Mouse (Mus musculus) liver, adult 2 months (tissue): Measurements from ENCODE around the gene Tyk2. TPM values are rescaled to one million over a fixed set of nuclear protein-coding genes. Genes with fewer than 3 reads are reported as not detected.

Experiments used
- DNase-seq: peaks from one replicate; pipeline ENCODE4 v3.0.0-alpha.2; 2011; ENCODE audit warnings: low read depth, low spot score; ENCODE audit errors: extremely low read depth
- H3K27ac ChIP-seq: fragments of 200-500 bp; replicated peaks from 2 replicates; pipeline ENCODE4 v1.5.1; 2012; ENCODE audit warnings: low read depth, mild to moderate bottlenecking, control low read depth, inconsistent platforms, low read length; ENCODE audit not compliant: insufficient read depth
- H3K27me3 ChIP-seq: fragments of 200-500 bp; 2 replicates; pipeline ENCODE4 v1.6.1; 2012; ENCODE audit warnings: mild to moderate bottlenecking, moderate library complexity, low read length, inconsistent platforms; ENCODE audit not compliant: control insufficient read depth, insufficient read depth
- H3K36me3 ChIP-seq: fragments of 200-500 bp; 2 replicates; pipeline ENCODE4 v1.6.1; 2012; ENCODE audit warnings: low read length, inconsistent platforms; ENCODE audit not compliant: control insufficient read depth, insufficient read depth
- H3K4me1 ChIP-seq: fragments of 200-500 bp; 2 replicates; pipeline ENCODE4 v1.6.1; 2011; ENCODE audit warnings: low read length; ENCODE audit not compliant: control insufficient read depth, insufficient read depth
- H3K4me3 ChIP-seq: fragments of 200-500 bp; 2 replicates; pipeline ENCODE4 v1.5.1; 2011; ENCODE audit warnings: low read depth, mild to moderate bottlenecking, control low read depth, low read length, moderate library complexity; ENCODE audit not compliant: insufficient read depth
- H3K79me2 ChIP-seq: fragments of 200-500 bp; 2 replicates; pipeline ENCODE4 v1.6.1; 2012; ENCODE audit warnings: inconsistent platforms, mild to moderate bottlenecking, low read length, moderate library complexity; ENCODE audit not compliant: control insufficient read depth, insufficient read depth
- H3K9ac ChIP-seq: fragments of 200-500 bp; 2 replicates; pipeline ENCODE4 v1.6.1; 2012; ENCODE audit warnings: low read depth, mild to moderate bottlenecking, control low read depth, inconsistent platforms, low read length
- CTCF ChIP-seq: fragments of 200-500 bp; IDR thresholded peaks from 2 replicates; pipeline ENCODE4 v1.5.1; 2011; ENCODE audit warnings: low read depth, low read length, control low read depth
- POLR2A ChIP-seq: fragments of 200-500 bp; IDR thresholded peaks from 2 replicates; pipeline ENCODE4 v1.6.1; 2011; ENCODE audit warnings: low read length, control low read depth; ENCODE audit not compliant: insufficient read depth; ENCODE audit errors: extremely low read depth
- WGBS: fragments of 180-500 bp; shearing (Covaris S2); methylation state at CpG from one replicate; pipeline ENCODE4 v1.1.7; 2018; 5-methylcytosine and 5-hydroxymethylcytosine counted together
- polyA plus RNA-seq: library from polyadenylated mRNA; depleted of rRNA; stranded (reverse); fragments of >200 nt; gene quantifications from 2 replicates; pipeline ENCODE4 v1.2.3, GENCODE M21; 2012
- total RNA-seq: library from RNA; depleted of rRNA; stranded (reverse); fragments of >200 nt; gene quantifications from 2 replicates; pipeline ENCODE4 v1.2.3, GENCODE M21; 2014

The Tyk2 gene
- total and polyA plus RNA-seq, 2 experiments, result 9.3 to 21.0 TPM

GRCm38 (mm10) chr9:21168161-21169123 lies 37.4 kb upstream of the Tyk2 start:
- Histone ChIP-seq H3K79me2 (no peaks in the 10 kb centered on the region), H3K27me3 (0 out of 2 replicates have a peak, but pooled peaks cover 6% of the 10 kb centered on the region), H3K4me3 (peak overlapping the region; percentile 40), H3K4me1 (peaks cover 5% of the 10 kb centered on the region; the same call in 1 of the 2 replicates), H3K9ac (peak overlapping the region; percentile 41), H3K36me3 (no peaks in the 10 kb centered on the region), H3K27ac (peak overlapping the region; percentile 72)
- WGBS, result 17% methylated on average over 30 of the region's 30 CpGs
- peak; percentile 51 for DNase-seq
- TF ChIP-seq POLR2A (no peak), CTCF (peak; percentile 94)

GRCm38 (mm10) chr9:21167140-21168097 lies 36.4 kb upstream of the Tyk2 start:
- WGBS, result 72% methylated on average over 10 of the region's 10 CpGs
- Histone ChIP-seq H3K4me1 (peaks cover 5% of the 10 kb centered on the region; the same call in 1 of the 2 replicates), H3K9ac (peak overlapping the region; percentile 41), H3K27ac (peak overlapping the region; percentile 72), H3K4me3 (peak overlapping the region; percentile 40), H3K36me3 (no peaks in the 10 kb centered on the region), H3K27me3 (0 out of 2 replicates have a peak, but pooled peaks cover 6% of the 10 kb centered on the region), H3K79me2 (no peaks in the 10 kb centered on the region)
- TF ChIP-seq POLR2A (no peak), CTCF (no peak)
- peak; percentile 29 for DNase-seq

- no peaks in the 10 kb centered on the region for H3K36me3 ChIP-seq
- H3K4me1 ChIP-seq, result peaks cover 5% of the 10 kb centered on the region; the same call in 1 of the 2 replicates
- 0 out of 2 replicates have a peak, but pooled peaks cover 6% of the 10 kb centered on the region for H3K27me3 ChIP-seq
- H3K79me2 ChIP-seq, result no peaks in the 10 kb centered on the region
- H3K9ac ChIP-seq, result no peak overlapping the region
- no peak overlapping the region for H3K27ac ChIP-seq
- no peak for TF ChIP-seq CTCF
- no peak for TF ChIP-seq POLR2A
- peak overlapping the region; percentile 66 for H3K4me3 ChIP-seq
- WGBS, result 38% methylated on average over 3 of the region's 3 CpGs
- no peak for DNase-seq
Measured at GRCm38 (mm10) chr9:21166516-21166915, 35.5 kb upstream of the Tyk2 start.

GRCm38 (mm10) chr9:21165952-21166451 lies 35.0 kb upstream of the Tyk2 start:
- TF ChIP-seq POLR2A (no peak), CTCF (peak; percentile 49)
- 3% methylated on average over 47 of the region's 47 CpGs for WGBS
- Histone ChIP-seq H3K4me1 (peaks cover 5% of the 10 kb centered on the region; the same call in 1 of the 2 replicates), H3K36me3 (no peaks in the 10 kb centered on the region), H3K79me2 (no peaks in the 10 kb centered on the region), H3K9ac (peak overlapping the region; percentile 71), H3K27me3 (0 out of 2 replicates have a peak, but pooled peaks cover 6% of the 10 kb centered on the region), H3K4me3 (peak overlapping the region; percentile 66), H3K27ac (no peak overlapping the region)
- DNase-seq, result no peak

GRCm38 (mm10) chr9:21165041-21165951 lies 34.3 kb upstream of the Tyk2 start, which contains the start of gene Pde4a:
Gene Pde4a, plus strand, starts transcription at chr9:21165714.
- DNase-seq, result no peak
- H3K36me3 ChIP-seq, result no peaks in the 10 kb centered on the region
- H3K4me1 ChIP-seq, result peaks cover 5% of the 10 kb centered on the region; the same call in 1 of the 2 replicates
- 3% methylated on average over 69 of the region's 86 CpGs for WGBS
- H3K27me3 ChIP-seq, result 0 out of 2 replicates have a peak, but pooled peaks cover 6% of the 10 kb centered on the region
- H3K4me3 ChIP-seq, result peak within 1 kb of the TSS; percentile 66
- peak within 1 kb of the TSS; percentile 71 for H3K9ac ChIP-seq
- H3K27ac ChIP-seq, result no peak within 1 kb of the TSS
- H3K79me2 ChIP-seq, result no peaks in the 10 kb centered on the region
- TF ChIP-seq POLR2A (no peak), CTCF (no peak)
